Mouse (Mus musculus) stomach, postnatal 0 days (tissue): ENCODE results near the gene Eif2b2.

Experiments
- CTCF ChIP-seq: IDR thresholded peaks from 2 replicates; pipeline ENCODE4 v1.5.1; 2016; ENCODE audit warnings: antibody characterized with exemption, low read depth, mild to moderate bottlenecking, moderate library complexity
- EP300 ChIP-seq: optimal IDR thresholded peaks from 2 replicates; pipeline ENCODE3; 2016; ENCODE audit warnings: antibody characterized with exemption

DNA sequence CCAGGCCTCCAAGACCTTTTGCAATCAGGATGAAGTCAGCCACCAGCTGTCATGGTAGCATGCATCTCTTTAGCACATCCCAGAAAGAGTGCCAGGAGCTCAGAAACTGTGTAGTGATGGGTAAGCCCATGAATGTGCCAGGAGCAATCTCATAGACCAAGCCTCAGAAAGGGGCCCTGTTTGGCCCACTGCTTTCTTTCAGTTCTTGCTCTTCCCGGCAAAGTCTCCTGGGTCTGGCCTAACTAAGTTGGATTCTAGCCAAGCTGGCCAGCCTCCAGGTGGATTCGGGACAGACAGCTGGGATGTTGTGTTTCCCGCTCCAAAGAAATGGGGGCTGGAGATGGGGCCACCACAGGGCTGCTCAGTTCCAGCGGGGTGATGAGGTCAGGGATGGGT lies 24.7 kb upstream of the Eif2b2 start:
- TF ChIP-seq EP300 (no peak), CTCF (no peak)
